Mouse (Mus musculus) lung, adult 2 months (tissue): ENCODE results near the gene Atp8a2. TPM values are rescaled to one million over a fixed set of nuclear protein-coding genes. Genes with fewer than 3 reads are reported as not detected.

Experiments
- DNase-seq: peaks from one replicate; pipeline ENCODE4 v3.0.0; 2022
- H3K4me1 ChIP-seq: fragments of 200-500 bp; 2 replicates; pipeline ENCODE4 v1.6.1; 2011; ENCODE audit warnings: low read length; ENCODE audit not compliant: control insufficient read depth, insufficient read depth
- H3K4me3 ChIP-seq: fragments of 200-500 bp; replicated peaks from 2 replicates; pipeline ENCODE3; 2011; ENCODE audit warnings: low read depth, mild to moderate bottlenecking, control low read depth, low read length; ENCODE audit errors: extremely low read depth
- CTCF ChIP-seq: fragments of 200-500 bp; IDR thresholded peaks from 2 replicates; pipeline ENCODE4 v1.5.1; 2011; ENCODE audit warnings: mild to moderate bottlenecking, low read length, control low read depth; ENCODE audit not compliant: insufficient read depth
- POLR2A ChIP-seq: fragments of 200-500 bp; IDR thresholded peaks from 2 replicates; pipeline ENCODE4 v1.6.1; 2011; ENCODE audit warnings: low read depth, mild to moderate bottlenecking, control low read depth, low read length, borderline replicate concordance; ENCODE audit errors: extremely low read depth
- WGBS: fragments of 180-500 bp; shearing (Covaris S2); methylation state at CpG from one replicate; pipeline ENCODE4 v1.1.7; 2018; 5-methylcytosine and 5-hydroxymethylcytosine counted together
- polyA plus RNA-seq: library from polyadenylated mRNA; depleted of rRNA; stranded (reverse); fragments of >200 nt; gene quantifications from 2 replicates; pipeline ENCODE4 v1.2.3, GENCODE M21; 2012

Gene Atp8a2
- polyA plus RNA-seq, 1 experiment: 0.98 TPM

DNA sequence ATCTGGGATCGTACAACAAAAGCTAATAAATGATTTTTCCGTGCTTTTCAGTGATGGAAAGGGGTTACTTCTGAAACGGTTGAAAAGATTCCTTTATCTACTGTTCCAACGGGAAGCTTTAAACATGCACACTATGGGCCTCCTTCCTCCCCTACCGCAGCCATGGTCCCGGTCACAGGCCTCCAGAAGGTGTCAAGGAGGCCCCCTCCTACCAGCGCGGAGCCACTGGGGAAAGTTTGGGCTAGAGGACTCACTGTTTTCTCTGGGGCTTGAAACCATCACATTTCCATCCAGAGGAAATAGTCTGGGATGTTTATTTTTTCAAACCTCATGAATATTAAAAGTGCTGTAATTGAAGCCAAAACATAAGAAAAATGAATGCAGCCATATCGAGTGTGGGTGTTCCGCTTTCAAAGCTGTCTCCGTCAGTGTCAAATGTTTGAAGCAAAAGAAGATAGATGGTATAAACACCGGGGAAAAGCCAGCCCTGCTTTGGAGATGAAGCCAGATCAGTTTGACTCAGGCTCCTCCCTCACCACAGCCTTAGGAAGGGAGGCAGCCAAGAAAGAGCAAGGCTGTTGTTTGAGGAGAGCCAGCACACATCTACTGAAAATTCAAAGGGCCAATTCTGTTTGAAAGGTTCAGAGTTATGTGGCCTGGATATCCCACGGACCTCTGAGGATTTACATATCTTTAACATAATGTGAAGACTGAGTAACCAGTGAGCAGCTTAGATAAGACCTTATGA, 481.1 kb downstream of the Atp8a2 start:
- H3K4me1 ChIP-seq: no peaks in the 10 kb centered on the region
- no peak overlapping the region for H3K4me3 ChIP-seq
- WGBS: 26% methylated on average over 13 of the region's 13 CpGs
- TF ChIP-seq POLR2A (no peak), CTCF (no peak)
- DNase-seq: no peak

GRCm38 (mm10) chr14:59709505-59710335, 487.3 kb downstream of the Atp8a2 start:
- no peak for DNase-seq
- Histone ChIP-seq H3K4me1 (no peaks in the 10 kb centered on the region), H3K4me3 (no peak overlapping the region)
- TF ChIP-seq POLR2A: no peak
- no peak for TF ChIP-seq CTCF
- 87% methylated on average over 3 of the region's 3 CpGs for WGBS

DNA sequence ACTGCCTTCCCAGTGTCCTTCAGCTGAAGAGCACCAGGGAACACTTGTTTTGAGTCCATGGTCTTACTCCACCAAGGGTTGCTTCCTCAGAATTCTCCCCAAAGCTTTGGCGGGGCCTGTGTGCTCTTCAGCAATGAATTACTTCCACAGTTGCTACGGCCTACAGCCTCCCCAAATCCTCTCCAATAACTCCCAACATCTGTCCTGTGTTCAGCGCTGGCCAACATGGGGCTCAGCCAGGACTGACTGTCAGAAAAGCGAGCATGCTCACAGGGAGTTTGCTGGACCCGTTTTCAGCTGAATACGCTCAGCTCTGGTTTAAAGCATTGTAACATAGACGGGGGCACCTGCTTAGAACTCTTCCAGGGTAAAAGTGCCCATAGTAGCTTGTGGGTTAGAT, 489.0 kb downstream of the Atp8a2 start:
- Histone ChIP-seq H3K4me3 (no peak overlapping the region), H3K4me1 (no peaks in the 10 kb centered on the region)
- 81% methylated on average over 7 of the region's 7 CpGs for WGBS
- TF ChIP-seq POLR2A: no peak
- TF ChIP-seq CTCF: no peak
- DNase-seq: no peak

DNA sequence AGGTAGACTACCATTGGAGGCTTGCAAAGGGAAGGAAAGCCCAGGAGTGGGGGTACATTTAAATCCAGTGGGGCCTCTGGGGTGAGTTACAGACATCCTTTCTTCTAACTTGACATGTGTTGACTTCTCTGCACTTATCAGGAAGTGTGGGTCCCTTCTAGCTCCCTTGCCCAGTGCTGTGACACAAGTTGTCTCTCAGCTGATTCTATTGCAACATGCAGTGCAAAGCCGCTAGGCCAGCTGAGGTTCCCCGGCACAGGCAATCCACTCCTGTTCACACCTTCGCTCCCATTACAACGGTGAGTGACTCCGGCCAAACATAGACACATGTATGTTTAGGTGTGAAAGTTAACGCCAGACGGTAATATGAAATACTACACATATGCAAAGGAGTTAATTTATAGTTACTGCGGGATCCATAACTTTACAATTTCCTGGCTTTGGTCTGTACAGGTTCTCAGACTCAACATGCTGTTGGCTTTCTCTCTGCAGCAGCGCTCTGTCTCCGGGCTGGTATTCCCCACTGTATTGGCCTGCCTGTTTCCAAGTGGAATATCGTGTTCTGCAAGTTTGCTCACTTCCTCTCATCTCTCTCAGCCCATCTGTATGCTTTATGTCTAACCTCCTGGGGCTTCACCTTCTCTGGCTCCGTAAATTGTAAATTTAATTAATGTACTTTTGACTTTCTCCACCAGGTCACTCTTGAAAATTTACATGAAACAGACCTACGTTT, 491.5 kb downstream of the Atp8a2 start:
- no peak for TF ChIP-seq CTCF
- no peak for TF ChIP-seq POLR2A
- 80% methylated on average over 13 of the region's 13 CpGs for WGBS
- no peak overlapping the region for H3K4me3 ChIP-seq

DNA sequence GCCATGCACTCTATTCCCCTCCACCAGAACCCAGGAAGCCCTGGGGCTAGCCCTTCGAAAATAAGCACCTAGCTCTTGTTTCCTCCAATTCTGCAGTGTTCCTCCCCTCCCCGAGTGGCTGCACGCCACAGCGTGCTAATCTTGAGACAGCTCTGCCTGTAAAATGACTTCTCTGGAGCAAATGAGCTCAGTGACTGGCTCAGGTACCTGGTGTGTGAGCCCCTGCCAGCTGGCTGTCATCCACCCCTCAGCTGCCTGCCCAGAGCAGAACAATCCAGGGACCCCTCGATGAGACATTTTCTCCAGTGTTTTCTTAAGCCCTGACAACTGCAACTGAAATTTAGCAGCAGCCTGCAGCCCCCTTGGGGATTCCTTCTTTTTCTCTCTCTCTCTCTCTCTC, 495.5 kb downstream of the Atp8a2 start:
- no peak overlapping the region for H3K4me3 ChIP-seq
- no peak for TF ChIP-seq POLR2A
- no peak for TF ChIP-seq CTCF
- no peak for DNase-seq
- WGBS: 35% methylated on average over 5 of the region's 5 CpGs
- H3K4me1 ChIP-seq: no peaks in the 10 kb centered on the region

More for the DNA sequence above, 491.5 kb downstream of the Atp8a2 start:
- DNase-seq: no peak
- H3K4me1 ChIP-seq: no peaks in the 10 kb centered on the region

DNA sequence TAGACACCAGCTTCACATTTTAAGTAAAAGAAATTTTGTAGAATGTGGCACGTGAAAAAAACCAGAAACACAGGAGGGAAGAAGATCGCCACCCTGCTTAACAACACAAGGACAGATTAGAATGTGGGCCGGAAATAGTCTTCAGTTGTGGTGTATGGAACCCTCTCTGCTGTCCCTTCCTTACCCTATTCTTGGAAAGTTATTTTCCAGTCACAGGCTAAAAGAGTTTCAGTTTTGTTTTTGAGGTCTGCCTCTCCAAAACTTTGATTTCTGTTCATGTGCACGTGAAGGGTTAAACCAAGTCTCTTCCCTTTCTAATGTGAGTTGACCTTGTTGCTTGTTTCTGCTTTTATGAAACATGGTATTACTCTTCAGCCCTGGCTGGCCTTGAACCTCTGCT, 501.8 kb downstream of the Atp8a2 start:
- no peak for DNase-seq
- Histone ChIP-seq H3K4me1 (no peaks in the 10 kb centered on the region), H3K4me3 (no peak overlapping the region)
- 77% methylated on average over 4 of the region's 4 CpGs for WGBS
- TF ChIP-seq POLR2A (no peak), CTCF (no peak)

DNA sequence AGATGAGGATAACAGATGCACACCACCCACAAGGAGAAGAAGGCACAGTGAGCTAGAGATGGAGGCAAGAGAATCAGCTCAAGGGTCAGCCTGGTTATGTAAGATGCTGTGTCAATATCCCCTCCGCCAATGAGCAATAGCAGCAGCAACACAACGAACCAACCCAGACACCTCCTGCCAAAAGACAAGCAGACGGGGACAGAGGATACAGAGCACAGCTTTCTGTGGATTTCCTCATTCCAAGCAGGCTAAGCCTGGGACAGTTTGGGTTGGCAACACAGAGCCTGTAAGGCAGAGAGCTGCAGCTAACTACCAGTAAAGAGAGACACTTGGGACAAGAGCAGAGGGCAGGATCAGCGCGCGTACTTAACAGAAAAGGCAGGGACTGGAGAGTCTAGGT, 504.8 kb downstream of the Atp8a2 start:
- TF ChIP-seq POLR2A (no peak), CTCF (no peak)
- Histone ChIP-seq H3K4me3 (no peak overlapping the region), H3K4me1 (no peaks in the 10 kb centered on the region)
- DNase-seq: no peak
- 61% methylated on average over 6 of the region's 6 CpGs for WGBS

DNA sequence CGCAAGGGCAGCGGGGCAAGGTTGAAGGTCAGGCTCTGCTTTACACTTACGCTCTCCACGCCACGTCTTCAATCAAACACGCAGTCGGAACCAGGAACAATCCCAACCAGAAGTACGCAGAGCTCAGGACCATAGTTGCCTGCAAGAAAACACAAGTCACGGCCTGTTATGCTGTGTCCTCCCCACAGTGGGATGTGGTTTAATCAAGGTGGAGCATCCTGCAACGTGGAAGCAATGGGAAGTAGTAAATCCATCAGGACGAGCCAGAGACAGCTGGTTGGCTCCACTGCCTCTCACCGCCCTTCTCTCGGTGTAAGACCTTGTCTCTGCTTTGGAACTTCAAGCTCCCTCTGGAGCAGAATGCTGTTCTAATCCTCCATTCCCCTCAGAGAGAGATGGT, 505.6 kb downstream of the Atp8a2 start:
- no peaks in the 10 kb centered on the region for H3K4me1 ChIP-seq
- no peak for DNase-seq
- TF ChIP-seq CTCF (no peak), POLR2A (no peak)
- no peak overlapping the region for H3K4me3 ChIP-seq
- WGBS: 70% methylated on average over 13 of the region's 13 CpGs

DNA sequence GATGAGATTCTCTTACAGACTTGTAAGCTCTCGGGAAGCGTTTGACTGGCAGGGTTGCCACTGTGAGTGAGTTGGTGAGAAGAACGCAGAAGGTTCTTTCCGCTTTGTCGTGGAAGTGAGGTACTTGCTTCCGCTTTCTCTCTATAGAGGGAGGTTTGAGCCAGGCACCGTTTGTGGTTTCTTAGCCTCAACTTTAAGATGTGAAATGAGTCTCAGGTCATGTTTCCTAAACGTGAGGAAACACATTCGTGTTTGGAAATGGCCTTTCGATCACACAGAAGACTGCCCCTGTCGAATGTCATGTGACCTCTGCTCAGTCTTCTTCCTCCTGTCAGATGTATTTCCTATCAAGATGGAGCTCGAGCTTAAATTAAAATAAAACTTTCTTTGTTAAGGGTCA, 506.0 kb downstream of the Atp8a2 start:
- 65% methylated on average over 12 of the region's 12 CpGs for WGBS
- Histone ChIP-seq H3K4me1 (no peaks in the 10 kb centered on the region), H3K4me3 (no peak overlapping the region)
- TF ChIP-seq POLR2A (no peak), CTCF (no peak)
- no peak for DNase-seq
